In genomic region chr9:106351178-106351577, GRCm38 (mm10) we compare ENCODE assay signal across 14 mouse cellular contexts. TPM values are rescaled to one million over a fixed set of nuclear protein-coding genes. Genes with fewer than 3 reads are reported as not detected.
DNase-seq lines count a peak whose midpoint lies in the region; ATAC-seq and TF ChIP-seq lines count a peak whose summit lies in the region.
"Had no signal": no experiment of that assay in that cellular context is flagged by ENCODE, and none has a peak within 500 bp of the region (broad histone marks: within the 10 kb centered on the region; RNA-seq: fewer than 3 reads in every experiment).

No protein-coding gene starts in this region.

- WGBS in heart, adult 2 months: 58% methylated on average over 6 of the region's 6 CpGs
- 63% methylated on average over 6 of the region's 6 CpGs for WGBS in liver, postnatal 0 days (ENCODE audit: insufficient replicate concordance)
- 66% methylated on average over 6 of the region's 6 CpGs for WGBS in liver, embryonic 12.5 days (ENCODE audit: insufficient replicate concordance)
- 66% methylated on average over 6 of the region's 6 CpGs for WGBS in limb, embryonic 11.5 days

- no peak overlapping the region for H3K9ac ChIP-seq in heart, adult 2 months (ENCODE audit: low read depth, low read length)
- H3K9ac ChIP-seq in liver, postnatal 0 days (replicated peaks): no peak overlapping the region
- H3K9ac ChIP-seq in liver, embryonic 12.5 days: no peak overlapping the region
- H3K9ac ChIP-seq in MEL (ENCODE audit: control insufficient read depth, low read depth, low read length, poor library complexity, severe bottlenecking): no peak overlapping the region
- no peak overlapping the region for H3K9ac ChIP-seq in limb, embryonic 11.5 days (ENCODE audit: low read length)
- H3K9ac ChIP-seq: forebrain, embryonic 15.5 days; hindbrain, embryonic 14.5 days; midbrain, embryonic 15.5 days; stomach, embryonic 15.5 days had no signal

- no peak for ATAC-seq in liver, postnatal 0 days
- ATAC-seq in liver, embryonic 12.5 days: no peak
- ATAC-seq in limb, embryonic 11.5 days (ENCODE audit: insufficient number of reproducible peaks, low FRiP score, low TSS enrichment, low read depth): no peak
- ATAC-seq: forebrain, embryonic 15.5 days; midbrain, embryonic 15.5 days had no signal

- no peaks in the 10 kb centered on the region for H3K27me3 ChIP-seq in heart, adult 2 months (ENCODE audit: control insufficient read depth, insufficient read depth, low read length)
- H3K27me3 ChIP-seq in liver, postnatal 0 days (ENCODE audit: insufficient read depth, low read length): no peaks in the 10 kb centered on the region
- no peaks in the 10 kb centered on the region for H3K27me3 ChIP-seq in liver, embryonic 12.5 days (replicated peaks)
- H3K27me3 ChIP-seq in MEL (ENCODE audit: control insufficient read depth in 1 of 2, insufficient read depth in 2 of 2, low read length in 2 of 2): no peaks in the 10 kb centered on the region
- no peaks in the 10 kb centered on the region for H3K27me3 ChIP-seq in limb, embryonic 11.5 days (ENCODE audit: control insufficient read depth, insufficient read depth, low read length)
- H3K27me3 ChIP-seq: forebrain, embryonic 15.5 days; midbrain, embryonic 15.5 days; stomach, embryonic 15.5 days had no signal

- no peaks in the 10 kb centered on the region for H3K9me3 ChIP-seq in liver, postnatal 0 days (ENCODE audit: low read length)
- no peaks in the 10 kb centered on the region for H3K9me3 ChIP-seq in liver, embryonic 12.5 days (replicated peaks)
- H3K9me3 ChIP-seq in MEL (replicated peaks; ENCODE audit: insufficient read depth, low read length): no peaks in the 10 kb centered on the region
- no peaks in the 10 kb centered on the region for H3K9me3 ChIP-seq in limb, embryonic 11.5 days (ENCODE audit: control insufficient read depth, low read length)
- H3K9me3 ChIP-seq: forebrain, embryonic 15.5 days; midbrain, embryonic 15.5 days; stomach, embryonic 15.5 days had no signal

- no peak overlapping the region for H3K27ac ChIP-seq in heart, adult 2 months
- no peak overlapping the region for H3K27ac ChIP-seq in liver, postnatal 0 days (ENCODE audit: low read depth)
- H3K27ac ChIP-seq in liver, embryonic 12.5 days: no peak overlapping the region
- no peak overlapping the region for H3K27ac ChIP-seq in MEL (ENCODE audit: control insufficient read depth, low read depth, low read length)
- H3K27ac ChIP-seq in limb, embryonic 11.5 days (replicated peaks; ENCODE audit: low read depth, low read length): peak overlapping the region; percentile 37
- H3K27ac ChIP-seq: forebrain, embryonic 15.5 days; hindbrain, embryonic 14.5 days; midbrain, embryonic 15.5 days had no signal

- H3K4me1 ChIP-seq in heart, adult 2 months (ENCODE audit: control insufficient read depth, insufficient read depth, low read length): peaks cover 10% of the 10 kb centered on the region
- H3K4me1 ChIP-seq in liver, postnatal 0 days (ENCODE audit: insufficient read depth): no peaks in the 10 kb centered on the region
- H3K4me1 ChIP-seq in liver, embryonic 12.5 days: peaks cover 33% of the 10 kb centered on the region
- no peaks in the 10 kb centered on the region for H3K4me1 ChIP-seq in MEL (ENCODE audit: control insufficient read depth in 1 of 2, insufficient read depth in 2 of 2, low read length in 2 of 2)
- peaks cover 70% of the 10 kb centered on the region for H3K4me1 ChIP-seq in limb, embryonic 11.5 days (ENCODE audit: control insufficient read depth, insufficient read depth, low read length)
- H3K4me1 ChIP-seq: forebrain, embryonic 15.5 days; midbrain, embryonic 15.5 days had no signal

- no peak for TF ChIP-seq RAD21 in MEL (IDR thresholded peaks at IDR 0.05; ENCODE audit: low read depth, low read length)

- H3K79me2 ChIP-seq in heart, adult 2 months (replicated peaks; ENCODE audit: control insufficient read depth, insufficient read depth, low read length): no peaks in the 10 kb centered on the region
- no peaks in the 10 kb centered on the region for H3K79me2 ChIP-seq in MEL (ENCODE audit: control insufficient read depth, insufficient read depth, low read length, poor library complexity)

- no peak for TF ChIP-seq EP300 in heart, adult 2 months (IDR thresholded peaks at IDR 0.05; ENCODE audit: insufficient read depth, low read depth, low read length)
- TF ChIP-seq EP300 in liver, postnatal 0 days (IDR thresholded peaks at IDR 0.05; ENCODE audit: low read depth): no peak
- no peak for TF ChIP-seq EP300 in MEL (IDR thresholded peaks at IDR 0.05; ENCODE audit: low read depth in 1 of 2, low read length in 2 of 2)

- no peaks in the 10 kb centered on the region for H3K36me3 ChIP-seq in heart, adult 2 months (ENCODE audit: control insufficient read depth, insufficient read depth, low read length)
- H3K36me3 ChIP-seq in liver, postnatal 0 days (replicated peaks; ENCODE audit: insufficient read depth, low read length): no peaks in the 10 kb centered on the region
- H3K36me3 ChIP-seq in liver, embryonic 12.5 days: no peaks in the 10 kb centered on the region
- H3K36me3 ChIP-seq in MEL (ENCODE audit: control insufficient read depth in 1 of 2, insufficient read depth in 2 of 2, low read length in 2 of 2): no peaks in the 10 kb centered on the region
- no peaks in the 10 kb centered on the region; the same call in 1 of the 2 replicates for H3K36me3 ChIP-seq in limb, embryonic 11.5 days (ENCODE audit: control insufficient read depth, insufficient read depth, low read length)
- H3K36me3 ChIP-seq: forebrain, embryonic 15.5 days; midbrain, embryonic 15.5 days; stomach, embryonic 15.5 days had no signal

- peak; percentile 63 for TF ChIP-seq CTCF in heart, adult 2 months (IDR thresholded peaks at IDR 0.05)
- peak; percentile 42 for TF ChIP-seq CTCF in liver, postnatal 0 days (IDR thresholded peaks at IDR 0.05; ENCODE audit: low read depth)
- peak in 2 of 3 experiments; percentile 4 to 13; a peak in 1 of 6 replicates for TF ChIP-seq CTCF in MEL (IDR thresholded peaks at IDR 0.05 in 2 of 3, conservative IDR thresholded peaks at IDR 0.05 in 1 of 3; ENCODE audit: control insufficient read depth in 1 of 3, insufficient read depth in 1 of 3, low read depth in 2 of 3, low read length in 3 of 3, poor library complexity in 1 of 3, severe bottlenecking in 1 of 3)

- H3K4me3 ChIP-seq in heart, adult 2 months: no peak overlapping the region
- H3K4me3 ChIP-seq in liver, postnatal 0 days (ENCODE audit: low read depth, low read length): no peak overlapping the region
- H3K4me3 ChIP-seq in liver, embryonic 12.5 days: no peak overlapping the region
- no peak overlapping the region for H3K4me3 ChIP-seq in MEL (ENCODE audit: control insufficient read depth in 1 of 2, insufficient read depth in 1 of 2, low read depth in 2 of 2, low read length in 2 of 2)
- H3K4me3 ChIP-seq in limb, embryonic 11.5 days (ENCODE audit: low read depth, low read length): no peak overlapping the region
- H3K4me3 ChIP-seq: forebrain, embryonic 15.5 days; midbrain, embryonic 15.5 days; stomach, embryonic 15.5 days had no signal

- no peak for DNase-seq in heart, adult 2 months
- no peak for DNase-seq in heart, postnatal 14 days
- DNase-seq in liver, postnatal 0 days: no peak
- DNase-seq in MEL (ENCODE audit: low read depth, low spot score): no peak
- no peak for DNase-seq in limb, embryonic 11.5 days (ENCODE audit: low spot score)
- no peak for DNase-seq in urinary bladder, adult 2 months (ENCODE audit: low spot score)
- no peak for DNase-seq in cerebellum, adult 8-10 months
- DNase-seq: adrenal gland, postnatal 25 days; cerebellum, postnatal 10 days had no signal

- no peak overlapping the region for H3K4me2 ChIP-seq in liver, postnatal 0 days (ENCODE audit: low read depth, low read length)
- H3K4me2 ChIP-seq in liver, embryonic 12.5 days: no peak overlapping the region
- H3K4me2 ChIP-seq in limb, embryonic 11.5 days (ENCODE audit: low read depth, severe bottlenecking): no peak overlapping the region
- H3K4me2 ChIP-seq: forebrain, embryonic 15.5 days; hindbrain, embryonic 14.5 days; midbrain, embryonic 15.5 days; stomach, embryonic 15.5 days had no signal

- intact Hi-C loops in heart, adult 2 months (cut with DNase I): no loop called here
- intact Hi-C loops in heart, postnatal 14 days (cut with DNase I): loop anchor here (2.0 kb wide), 1 partner anchor 70 kb away; no protein-coding TSS in a partner anchor

- TF ChIP-seq POLR2A in heart, adult 2 months (IDR thresholded peaks at IDR 0.05; ENCODE audit: insufficient read depth, low read depth, low read length): no peak
- TF ChIP-seq POLR2A in MEL (IDR thresholded peaks at IDR 0.05; ENCODE audit: control insufficient read depth in 1 of 2, insufficient read depth in 1 of 2, low read depth in 1 of 2, low read length in 2 of 2, poor library complexity in 1 of 2): no peak

TF ChIP-seq in MEL, 35 proteins besides CTCF, POLR2A, EP300 and RAD21:
- TF ChIP-seq MYB (IDR thresholded peaks at IDR 0.05; ENCODE audit: low read depth, low read length) (no peak), SMC3 (IDR thresholded peaks at IDR 0.05; ENCODE audit: low read depth, low read length) (peak; percentile 21; the same call in 1 of the 2 replicates)

RNA-seq across cellular contexts. Expression of gene Dusp7, which starts 17.3 kb away (rescaled TPM):
- 10 to 100 TPM; 47.6 to 64.9 TPM for total RNA-seq in heart, adult 2 months (2021)
- 102 and 118 TPM in 2 replicates for polyA plus RNA-seq in heart, adult 2 months (2012; rRNA removed)
- total RNA-seq in heart, postnatal 14 days (2021): 10 to 100 TPM; 53.2 to 53.9 TPM
- 3.4 TPM in 2 replicates for polyA plus RNA-seq in liver, postnatal 0 days (2015; fragmentation: Nextera tagmentation; extraction: Ambion mirVana)
- polyA plus RNA-seq in liver, embryonic 12.5 days (2016; fragmentation: Nextera tagmentation; extraction: Ambion mirVana): 10.4 and 10.5 TPM in 2 replicates
- total RNA-seq in MEL (2012; rRNA removed): 5.4 and 5.5 TPM in 2 replicates
- polyA plus RNA-seq in MEL (2012; ENCODE audit: insufficient read depth in 1 of 2, insufficient read length in 2 of 2, low read depth in 1 of 2, low replicate concordance in 2 of 2, missing spikeins in 1 of 2): 10 to 100 TPM in 1 of 2 experiments, not detected in 1; 12.2 TPM
- 63.4 and 67.4 TPM in 2 replicates for polyA plus RNA-seq in limb, embryonic 11.5 days (2014; fragmentation: Nextera tagmentation; extraction: Ambion mirVana)
- 33.5 and 34.7 TPM in 2 replicates for polyA plus RNA-seq in urinary bladder, adult 2 months (2012; rRNA removed)

Comparison
In these comparisons a context has a peak if more than half of its experiments do, and no peak if none do; other contexts are left out.
1. CTCF ChIP-seq: peak in every context shown above with its lines; median percentile 63 in heart, adult 2 months; 42 in liver, postnatal 0 days; 8 in MEL.